Mouse (Mus musculus) limb, embryonic 15.5 days (tissue): ENCODE results near the gene Neurod6. TPM values are rescaled to one million over a fixed set of nuclear protein-coding genes. Genes with fewer than 3 reads are reported as not detected.

Experiments
- ATAC-seq: fragments of 200-750 bp; cut with Nextera tagmentation; 2 replicates; pipeline ENCODE4 v1.8.0; 2017; ENCODE audit warnings: low read depth, moderate TSS enrichment; ENCODE audit not compliant: insufficient number of reproducible peaks, low FRiP score, low TSS enrichment
- H3K27ac ChIP-seq: fragments of 300-500 bp; sonication (generic); 2 replicates; pipeline ENCODE4 v1.5.1; 2015; ENCODE audit warnings: moderate library complexity, mild to moderate bottlenecking, inconsistent platforms
- H3K27me3 ChIP-seq: fragments of 300-500 bp; sonication (generic); 2 replicates; pipeline ENCODE4 v1.6.1; 2015; ENCODE audit warnings: inconsistent platforms
- H3K36me3 ChIP-seq: fragments of 300-500 bp; sonication (generic); 2 replicates; pipeline ENCODE4 v1.6.1; 2015; ENCODE audit warnings: inconsistent platforms
- H3K4me1 ChIP-seq: fragments of 300-500 bp; sonication (generic); 2 replicates; pipeline ENCODE4 v1.6.1; 2015; ENCODE audit warnings: inconsistent platforms
- H3K4me2 ChIP-seq: fragments of 300-500 bp; sonication (generic); 2 replicates; pipeline ENCODE4 v1.6.1; 2015; ENCODE audit warnings: mild to moderate bottlenecking, inconsistent platforms
- H3K4me3 ChIP-seq: fragments of 300-500 bp; sonication (generic); 2 replicates; pipeline ENCODE4 v1.5.1; 2015; ENCODE audit warnings: mild to moderate bottlenecking, inconsistent platforms
- H3K9ac ChIP-seq: fragments of 300-500 bp; sonication (generic); 2 replicates; pipeline ENCODE4 v1.6.1; 2015; ENCODE audit warnings: inconsistent platforms
- H3K9me3 ChIP-seq: fragments of 300-500 bp; sonication (generic); 2 replicates; pipeline ENCODE4 v1.6.1; 2016; ENCODE audit warnings: inconsistent platforms
- WGBS: fragments of 180-500 bp; shearing (Covaris S2); methylation state at CpG from one replicate; pipeline ENCODE4 v1.1.7; 2015; 5-methylcytosine and 5-hydroxymethylcytosine counted together
- polyA plus RNA-seq: library from polyadenylated mRNA; unstranded; fragments of >200 nt; fragmentation: Nextera tagmentation; extraction: Ambion mirVana; gene quantifications from 2 replicates; pipeline ENCODE4 v1.2.1, GENCODE M21; 2015

Gene Neurod6
- polyA plus RNA-seq, 1 experiment from 2014 or later: not detected

GRCm38 (mm10) chr6:55676663-55677311 is 4.3 kb downstream of the Neurod6 start:
- WGBS: 2% methylated on average over 24 of the region's 27 CpGs
- Histone ChIP-seq H3K27ac (no peak overlapping the region), H3K9me3 (no peaks in the 10 kb centered on the region), H3K9ac (no peak overlapping the region), H3K27me3 (peaks cover 15% of the 10 kb centered on the region), H3K4me2 (peak overlapping the region; percentile 56), H3K36me3 (no peaks in the 10 kb centered on the region), H3K4me1 (peaks cover 9% of the 10 kb centered on the region), H3K4me3 (peak overlapping the region; percentile 28)
- peak; percentile 72 for ATAC-seq

- Histone ChIP-seq H3K4me3 (no peak overlapping the region), H3K4me2 (peak overlapping the region; percentile 56), H3K27me3 (peaks cover 15% of the 10 kb centered on the region), H3K9ac (no peak overlapping the region), H3K9me3 (no peaks in the 10 kb centered on the region), H3K36me3 (no peaks in the 10 kb centered on the region), H3K4me1 (peaks cover 9% of the 10 kb centered on the region), H3K27ac (no peak overlapping the region)
- no peak for ATAC-seq
- WGBS: 68% methylated on average over 6 of the region's 6 CpGs
These were observed 4.9 kb downstream of the Neurod6 start for GRCm38 (mm10) chr6:55676141-55676662.

- 69% methylated on average over 3 of the region's 3 CpGs for WGBS
These were observed 13.3 kb downstream of the Neurod6 start for GRCm38 (mm10) chr6:55667801-55668200.

GRCm38 (mm10) chr6:55661126-55661915 is 19.7 kb downstream of the Neurod6 start:
- Histone ChIP-seq H3K4me2 (no peak overlapping the region), H3K27ac (no peak overlapping the region), H3K36me3 (no peaks in the 10 kb centered on the region), H3K4me1 (no peaks in the 10 kb centered on the region), H3K27me3 (no peaks in the 10 kb centered on the region), H3K9ac (no peak overlapping the region), H3K4me3 (no peak overlapping the region), H3K9me3 (no peaks in the 10 kb centered on the region)
- WGBS: 69% methylated on average over 5 of the region's 5 CpGs
- ATAC-seq: no peak

More at GRCm38 (mm10) chr6:55667801-55668200, 13.3 kb downstream of the Neurod6 start:
- no peaks in the 10 kb centered on the region for H3K4me1 ChIP-seq
- H3K36me3 ChIP-seq: no peaks in the 10 kb centered on the region
- H3K27me3 ChIP-seq: no peaks in the 10 kb centered on the region
- H3K9ac ChIP-seq: no peak overlapping the region
- H3K4me2 ChIP-seq: no peak overlapping the region
- no peaks in the 10 kb centered on the region for H3K9me3 ChIP-seq
- H3K4me3 ChIP-seq: no peak overlapping the region
- no peak for ATAC-seq
- H3K27ac ChIP-seq: no peak overlapping the region

- 55% methylated on average over 3 of the region's 3 CpGs for WGBS
- H3K9ac ChIP-seq: no peak overlapping the region
- ATAC-seq: no peak
- H3K27ac ChIP-seq: no peak overlapping the region
- H3K4me2 ChIP-seq: no peak overlapping the region
- no peaks in the 10 kb centered on the region for H3K36me3 ChIP-seq
- H3K4me1 ChIP-seq: peaks cover 21% of the 10 kb centered on the region
- H3K9me3 ChIP-seq: no peaks in the 10 kb centered on the region
- H3K4me3 ChIP-seq: no peak overlapping the region
- H3K27me3 ChIP-seq: no peaks in the 10 kb centered on the region
These were observed 31.1 kb downstream of the Neurod6 start for GRCm38 (mm10) chr6:55649996-55650395.

- WGBS: 35% methylated on average over 8 of the region's 8 CpGs
- no peak for ATAC-seq
- no peak overlapping the region for H3K4me2 ChIP-seq
- H3K27me3 ChIP-seq: no peaks in the 10 kb centered on the region
- no peaks in the 10 kb centered on the region for H3K9me3 ChIP-seq
- H3K36me3 ChIP-seq: no peaks in the 10 kb centered on the region
- no peak overlapping the region for H3K9ac ChIP-seq
- 0 out of 2 replicates have a peak overlapping the region, but pooled peaks have one; percentile 11 for H3K27ac ChIP-seq
- peaks cover 21% of the 10 kb centered on the region for H3K4me1 ChIP-seq
- H3K4me3 ChIP-seq: no peak overlapping the region
These were observed 31.5 kb downstream of the Neurod6 start for GRCm38 (mm10) chr6:55649581-55649980.

GRCm38 (mm10) chr6:55648886-55649285 is 32.2 kb downstream of the Neurod6 start:
- no peak for ATAC-seq
- Histone ChIP-seq H3K4me2 (no peak overlapping the region), H3K27me3 (no peaks in the 10 kb centered on the region), H3K9me3 (no peaks in the 10 kb centered on the region), H3K4me1 (peaks cover 21% of the 10 kb centered on the region), H3K4me3 (no peak overlapping the region), H3K36me3 (no peaks in the 10 kb centered on the region), H3K9ac (no peak overlapping the region), H3K27ac (no peak overlapping the region)
- WGBS: 23% methylated on average over 3 of the region's 3 CpGs

- 42% methylated on average over 8 of the region's 8 CpGs for WGBS
- H3K36me3 ChIP-seq: no peaks in the 10 kb centered on the region
These were observed 33.2 kb downstream of the Neurod6 start for GRCm38 (mm10) chr6:55647771-55648280.

GRCm38 (mm10) chr6:55646824-55647560 is 34.1 kb downstream of the Neurod6 start:
- H3K4me2 ChIP-seq: no peak overlapping the region
- H3K27ac ChIP-seq: no peak overlapping the region
- H3K9ac ChIP-seq: no peak overlapping the region
- H3K4me1 ChIP-seq: peaks cover 21% of the 10 kb centered on the region
- ATAC-seq: no peak
- no peaks in the 10 kb centered on the region for H3K27me3 ChIP-seq
- H3K36me3 ChIP-seq: no peaks in the 10 kb centered on the region
- WGBS: 58% methylated on average over 9 of the region's 9 CpGs
- no peaks in the 10 kb centered on the region for H3K9me3 ChIP-seq
- no peak overlapping the region for H3K4me3 ChIP-seq

More at GRCm38 (mm10) chr6:55647771-55648280, 33.2 kb downstream of the Neurod6 start:
- Histone ChIP-seq H3K4me2 (no peak overlapping the region), H3K4me3 (no peak overlapping the region), H3K9ac (no peak overlapping the region), H3K9me3 (no peaks in the 10 kb centered on the region), H3K27ac (no peak overlapping the region), H3K27me3 (no peaks in the 10 kb centered on the region), H3K4me1 (peaks cover 21% of the 10 kb centered on the region)
- no peak for ATAC-seq

- no peak for ATAC-seq
- Histone ChIP-seq H3K27me3 (no peaks in the 10 kb centered on the region), H3K4me2 (no peak overlapping the region), H3K9ac (no peak overlapping the region), H3K4me1 (peaks cover 21% of the 10 kb centered on the region), H3K36me3 (no peaks in the 10 kb centered on the region), H3K27ac (no peak overlapping the region), H3K9me3 (no peaks in the 10 kb centered on the region), H3K4me3 (no peak overlapping the region)
- WGBS: 61% methylated on average over 14 of the region's 14 CpGs
These were observed 34.8 kb downstream of the Neurod6 start for GRCm38 (mm10) chr6:55646111-55646823.

GRCm38 (mm10) chr6:55634662-55635061 is 46.4 kb downstream of the Neurod6 start:
- Histone ChIP-seq H3K9ac (no peak overlapping the region), H3K36me3 (no peaks in the 10 kb centered on the region), H3K4me3 (no peak overlapping the region), H3K27ac (no peak overlapping the region), H3K9me3 (no peaks in the 10 kb centered on the region), H3K4me1 (no peaks in the 10 kb centered on the region), H3K4me2 (no peak overlapping the region), H3K27me3 (no peaks in the 10 kb centered on the region)
- no peak for ATAC-seq
- 62% methylated on average over 1 of the region's 1 CpGs for WGBS
